Mouse (Mus musculus): ENCODE data around the gene Atad5. TPM values are rescaled to one million over a fixed set of nuclear protein-coding genes. Genes with fewer than 3 reads are reported as not detected.

The Atad5 gene
- total RNA-seq (2012; rRNA removed) (22.1 and 22.6 TPM in 2 replicates), polyA plus RNA-seq (2012; ENCODE audit: insufficient read depth in 1 of 2, insufficient read length in 2 of 2, low read depth in 1 of 2, low replicate concordance in 2 of 2, missing spikeins in 1 of 2) (10 to 100 TPM; 17.1 to 66.9 TPM)

DNA sequence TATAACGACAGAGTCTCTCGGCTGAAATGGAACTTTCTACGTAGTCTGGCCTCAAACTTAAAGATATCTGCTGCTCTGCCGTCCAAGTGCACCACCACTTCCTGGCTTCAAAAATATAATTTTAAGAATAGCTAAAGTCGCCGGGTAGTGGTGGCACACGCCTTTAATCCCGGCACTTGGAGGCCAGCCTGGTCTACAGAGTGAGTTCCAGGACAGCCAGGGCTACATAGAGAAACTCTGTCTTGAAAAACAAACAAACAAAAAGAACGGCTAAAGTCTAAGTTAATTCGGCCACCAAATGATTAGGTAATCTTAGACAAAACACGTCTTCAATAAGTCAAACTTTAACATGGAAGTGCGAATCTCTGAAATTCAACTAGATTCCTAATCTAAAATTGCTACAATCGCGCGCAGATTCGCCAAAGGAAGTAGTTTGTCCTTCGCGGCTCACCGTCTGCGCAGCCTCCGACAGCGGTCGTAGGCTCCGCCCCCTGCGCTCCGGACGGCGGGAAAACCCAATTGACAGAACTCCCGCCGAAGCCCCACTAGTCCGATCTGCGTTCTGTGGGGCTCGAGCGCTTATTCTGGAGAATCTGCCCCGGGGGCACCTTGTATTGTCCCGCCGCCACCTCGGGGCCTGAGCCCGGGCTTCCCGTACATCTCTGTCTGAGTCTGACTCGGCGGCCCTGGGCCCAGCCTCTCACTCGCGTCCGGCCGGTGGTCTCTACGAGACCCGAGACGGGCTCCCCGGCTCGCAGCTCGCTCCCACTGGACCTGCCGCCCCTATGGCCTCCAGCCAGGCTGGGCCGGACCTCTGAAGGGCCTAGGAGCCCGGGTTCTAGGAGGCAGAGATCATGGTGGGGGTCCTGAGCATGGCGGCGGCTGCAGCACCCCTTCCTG is at the start of gene Atad5:
Gene Atad5, plus strand, starts transcription at position 484 of the 900 bp plus-strand sequence.
- no peaks in the 10 kb centered on the region for H3K9me3 ChIP-seq (replicated peaks; ENCODE audit: insufficient read depth, low read length)
- peak within 1 kb of the TSS; percentile 86 for H3K27ac ChIP-seq (ENCODE audit: control insufficient read depth, low read depth, low read length)
- H3K36me3 ChIP-seq (ENCODE audit: control insufficient read depth in 1 of 2, insufficient read depth in 2 of 2, low read length in 2 of 2): peaks cover 2 to 42% of the 10 kb centered on the region in 2 experiments
- H3K79me2 ChIP-seq (ENCODE audit: control insufficient read depth, insufficient read depth, low read length, poor library complexity): peaks cover 33% of the 10 kb centered on the region
- H3K4me3 ChIP-seq (ENCODE audit: control insufficient read depth in 1 of 2, insufficient read depth in 1 of 2, low read depth in 2 of 2, low read length in 2 of 2): peak within 1 kb of the TSS; percentile 93 to 95
- H3K4me1 ChIP-seq (ENCODE audit: control insufficient read depth in 1 of 2, insufficient read depth in 2 of 2, low read length in 2 of 2): peaks cover 19 to 21% of the 10 kb centered on the region in 2 experiments
- H3K9ac ChIP-seq (ENCODE audit: control insufficient read depth, low read depth, low read length, poor library complexity, severe bottlenecking): peak within 1 kb of the TSS; percentile 96
- H3K27me3 ChIP-seq (ENCODE audit: control insufficient read depth in 1 of 2, insufficient read depth in 2 of 2, low read length in 2 of 2): no peaks in the 10 kb centered on the region
- peak; percentile 97 for DNase-seq (ENCODE audit: low read depth, low spot score)
- no peak for TF ChIP-seq USF1 (IDR thresholded peaks at IDR 0.05; ENCODE audit: low read depth, low read length)
- TF ChIP-seq NRF1 (IDR thresholded peaks at IDR 0.05; ENCODE audit: insufficient read depth, low read depth, low read length, poor library complexity, severe bottlenecking): peak; percentile 73
- TF ChIP-seq ELF1 (IDR thresholded peaks at IDR 0.05; ENCODE audit: low read depth, low read length): peak; percentile 53
- TF ChIP-seq SIN3A (IDR thresholded peaks at IDR 0.05; ENCODE audit: low read length): peak; percentile 91
- TF ChIP-seq GABPA (IDR thresholded peaks at IDR 0.05; ENCODE audit: low read depth, low read length): no peak
- TF ChIP-seq TCF12 (IDR thresholded peaks at IDR 0.05; ENCODE audit: low read depth, low read length): peak; percentile 61
- no peak; the same call in 1 of the 2 replicates for TF ChIP-seq ZC3H11A (IDR thresholded peaks at IDR 0.05; ENCODE audit: low read depth, low read length)
- TF ChIP-seq CHD2 (IDR thresholded peaks at IDR 0.05; ENCODE audit: low read length): no peak
- no peak for TF ChIP-seq CTCF (IDR thresholded peaks at IDR 0.05 in 2 of 3, conservative IDR thresholded peaks at IDR 0.05 in 1 of 3; ENCODE audit: control insufficient read depth in 1 of 3, insufficient read depth in 1 of 3, low read depth in 2 of 3, low read length in 3 of 3, poor library complexity in 1 of 3, severe bottlenecking in 1 of 3)
- TF ChIP-seq HCFC1 (IDR thresholded peaks at IDR 0.05; ENCODE audit: low read depth, low read length): peak; percentile 92
- no peak for TF ChIP-seq RCOR1 (IDR thresholded peaks at IDR 0.05; ENCODE audit: low read depth, low read length)
- no peak for TF ChIP-seq RAD21 (IDR thresholded peaks at IDR 0.05; ENCODE audit: low read depth, low read length)
- TF ChIP-seq E2F4 (IDR thresholded peaks at IDR 0.05; ENCODE audit: borderline replicate concordance, low read depth, low read length): peak; percentile 99
- TF ChIP-seq ZKSCAN1 (IDR thresholded peaks at IDR 0.05; ENCODE audit: low read depth, low read length): no peak
- TF ChIP-seq KAT2A (conservative IDR thresholded peaks at IDR 0.05; ENCODE audit: low read depth, low read length): peak; percentile 71; the same call in 1 of the 2 replicates
- 0 out of 2 replicates have a peak, but pooled peaks have one; percentile 18 for TF ChIP-seq MAZ (IDR thresholded peaks at IDR 0.05; ENCODE audit: low read depth, low read length)
- peak; percentile 88 for TF ChIP-seq NELFE (IDR thresholded peaks at IDR 0.05; ENCODE audit: low read depth, low read length)
- TF ChIP-seq MYB (IDR thresholded peaks at IDR 0.05; ENCODE audit: low read depth, low read length): no peak
- peak; percentile 31; the same call in 1 of the 2 replicates for TF ChIP-seq ETS1 (IDR thresholded peaks at IDR 0.05; ENCODE audit: low read depth, low read length)
- no peak; a peak in 1 of 4 replicates for TF ChIP-seq EP300 (IDR thresholded peaks at IDR 0.05; ENCODE audit: low read depth in 1 of 2, low read length in 2 of 2)
- no peak for TF ChIP-seq MAFK (IDR thresholded peaks at IDR 0.05; ENCODE audit: borderline replicate concordance, low read depth, low read length)
- no peak for TF ChIP-seq ZMIZ1 (IDR thresholded peaks at IDR 0.05; ENCODE audit: low read depth, low read length)
- no peak for TF ChIP-seq TAL1 (IDR thresholded peaks at IDR 0.05; ENCODE audit: low read length)
- TF ChIP-seq MYC (IDR thresholded peaks at IDR 0.05; ENCODE audit: low read depth, low read length): peak; percentile 42; the same call in 1 of the 2 replicates
- no peak for TF ChIP-seq MEF2A (IDR thresholded peaks at IDR 0.05; ENCODE audit: extremely low read depth, insufficient replicate concordance, low read depth, low read length, poor library complexity, severe bottlenecking)
- peak; percentile 85 for TF ChIP-seq TBP (IDR thresholded peaks at IDR 0.05; ENCODE audit: low read depth, low read length)
- TF ChIP-seq CHD1 (IDR thresholded peaks at IDR 0.05; ENCODE audit: low read depth, low read length): no peak
- peak; percentile 21; the same call in 1 of the 2 replicates for TF ChIP-seq MXI1 (IDR thresholded peaks at IDR 0.05; ENCODE audit: low read depth, low read length)
- TF ChIP-seq POLR2AphosphoS5 (IDR thresholded peaks at IDR 0.05; ENCODE audit: borderline replicate concordance, low read depth, low read length): no peak
- no peak for TF ChIP-seq USF2 (IDR thresholded peaks at IDR 0.05; ENCODE audit: borderline replicate concordance in 1 of 2, insufficient read depth in 1 of 2, low read depth in 1 of 2, low read length in 2 of 2)
- TF ChIP-seq UBTF (IDR thresholded peaks at IDR 0.05; ENCODE audit: borderline replicate concordance, insufficient read depth, low read depth, low read length): 0 out of 2 replicates have a peak, but pooled peaks have one; percentile 69
- TF ChIP-seq SMC3 (IDR thresholded peaks at IDR 0.05; ENCODE audit: low read depth, low read length): no peak
- TF ChIP-seq POLR2AphosphoS2 (IDR thresholded peaks at IDR 0.05; ENCODE audit: low read length): 0 out of 2 replicates have a peak, but pooled peaks have one; percentile 50
